Mouse (Mus musculus) inflammation-experienced regulatory T-cells, adult 6 months (primary cell): Measurements from ENCODE around the gene Fam173b. TPM values are rescaled to one million over a fixed set of nuclear protein-coding genes. Genes with fewer than 3 reads are reported as not detected.

Source experiments
- ATAC-seq: one replicate; pipeline ENCODE4 v1.8.0; 2017
- polyA plus RNA-seq, 3 experiments: library from polyadenylated mRNA; unstranded; fragments of 100-300 nt; shearing (Covaris generic); gene quantifications; one replicate each; pipeline ENCODE4 v1.2.1; 2017

Gene Fam173b
- polyA plus RNA-seq, 3 experiments from 2014 or later: 22.1 to 28.3 (median 25.9) TPM

DNA sequence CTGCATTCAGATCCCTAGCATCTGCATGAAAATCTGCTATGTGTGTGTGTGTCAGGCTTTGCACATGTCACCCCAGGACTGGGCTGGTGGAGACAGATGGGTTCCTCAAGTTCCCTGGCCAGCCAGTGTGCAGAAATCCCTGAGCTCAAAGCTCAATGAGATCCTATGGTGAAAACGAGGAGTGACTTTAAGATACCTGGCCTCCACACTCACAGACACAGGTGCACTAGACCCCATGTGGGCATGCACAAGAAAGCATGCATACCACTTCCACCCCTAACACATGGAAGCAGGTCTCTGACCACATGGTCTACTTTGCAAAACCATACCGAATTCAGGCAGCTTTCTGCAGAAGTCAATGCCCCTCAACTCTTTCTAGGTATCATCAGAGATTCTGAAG is 13.9 kb upstream of the Fam173b start:
- ATAC-seq: no peak

DNA sequence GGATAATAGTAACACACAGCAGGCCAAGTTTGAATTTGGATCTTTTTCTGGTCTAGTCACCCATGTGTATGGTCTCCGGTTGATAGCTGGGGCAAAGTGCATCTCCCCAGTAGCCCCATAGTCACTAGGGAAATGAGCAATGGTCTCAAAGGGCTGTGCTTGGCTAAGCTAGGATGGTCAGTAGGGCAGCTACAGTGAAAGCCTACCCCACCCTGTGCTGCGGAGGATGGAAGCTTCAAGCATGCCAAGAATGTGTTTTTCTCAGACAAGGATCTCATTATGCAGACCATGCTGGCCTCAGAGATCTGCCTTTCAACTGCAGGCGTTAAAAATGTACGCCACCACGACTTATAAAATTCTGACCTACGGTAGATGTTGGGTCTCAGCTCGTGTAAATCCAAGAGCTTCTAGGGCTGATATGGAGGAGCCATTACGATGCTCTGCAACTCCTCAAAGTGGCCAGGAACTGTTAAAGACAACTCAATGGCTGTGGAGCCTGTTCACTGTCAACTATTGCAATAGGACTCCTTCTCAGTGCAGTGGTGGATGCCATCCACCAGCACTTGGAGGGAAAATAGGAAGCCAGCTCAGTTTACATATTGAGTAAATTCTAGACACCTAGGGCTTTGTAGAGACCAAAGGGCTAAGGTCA is 12.5 kb upstream of the Fam173b start:
- ATAC-seq: no peak

DNA sequence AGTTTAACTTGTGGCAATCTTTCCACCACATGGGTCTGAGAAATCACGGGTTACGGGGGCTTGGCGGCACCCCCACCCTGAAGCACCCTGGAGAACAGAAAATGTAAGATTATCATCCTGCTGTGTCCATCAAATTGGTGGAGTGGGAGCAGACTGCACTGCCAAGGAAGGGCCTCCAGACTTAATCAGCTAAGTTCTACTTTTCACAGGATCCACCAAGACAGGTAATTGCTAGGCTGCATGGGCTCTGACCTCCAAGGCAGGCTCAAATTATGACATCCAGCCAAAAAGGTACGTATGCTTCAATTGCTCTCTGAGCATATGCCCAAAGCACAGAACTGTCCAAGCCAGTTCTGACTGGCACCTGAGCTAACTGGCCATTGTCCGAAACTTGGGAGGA is 11.5 kb upstream of the Fam173b start:
- ATAC-seq: no peak

DNA sequence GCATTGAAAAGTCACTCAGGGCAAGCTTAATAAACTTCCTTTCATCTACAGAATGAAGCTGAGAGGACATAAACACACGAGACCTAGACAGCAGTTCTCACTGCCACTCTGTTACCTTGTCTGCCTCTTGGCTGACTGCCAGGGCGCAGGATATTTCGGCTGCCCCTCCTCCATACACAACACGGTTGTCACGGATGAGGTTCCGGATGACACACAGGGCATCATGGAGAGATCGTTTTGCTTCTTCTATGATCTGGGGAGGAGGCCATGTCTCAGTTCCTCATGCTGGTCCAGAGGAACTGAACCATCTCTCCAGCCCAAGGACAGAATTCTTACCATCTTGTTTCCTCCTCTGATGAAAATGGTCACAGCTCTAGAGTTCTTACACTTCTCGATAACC is 9.1 kb upstream of the Fam173b start:
- no peak for ATAC-seq

DNA sequence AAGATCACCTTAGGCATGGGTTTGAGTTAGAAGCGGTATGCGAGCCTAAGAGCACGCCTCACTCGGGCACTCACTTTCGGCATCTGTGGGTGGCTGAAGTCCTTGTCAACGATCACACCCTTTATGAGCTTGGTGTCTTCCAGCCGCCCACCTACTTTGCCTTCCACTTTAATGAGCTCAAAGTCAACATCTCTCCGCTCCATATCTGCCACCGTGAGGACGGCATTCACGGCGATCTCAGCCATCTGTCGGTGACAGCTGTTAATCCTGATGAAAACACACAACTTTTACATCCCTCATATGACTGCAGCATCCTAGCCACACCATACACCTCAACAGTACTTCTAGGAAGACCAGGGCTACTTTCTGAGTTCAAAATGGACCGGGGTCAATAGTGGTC is 7.4 kb upstream of the Fam173b start:
- no peak for ATAC-seq

DNA sequence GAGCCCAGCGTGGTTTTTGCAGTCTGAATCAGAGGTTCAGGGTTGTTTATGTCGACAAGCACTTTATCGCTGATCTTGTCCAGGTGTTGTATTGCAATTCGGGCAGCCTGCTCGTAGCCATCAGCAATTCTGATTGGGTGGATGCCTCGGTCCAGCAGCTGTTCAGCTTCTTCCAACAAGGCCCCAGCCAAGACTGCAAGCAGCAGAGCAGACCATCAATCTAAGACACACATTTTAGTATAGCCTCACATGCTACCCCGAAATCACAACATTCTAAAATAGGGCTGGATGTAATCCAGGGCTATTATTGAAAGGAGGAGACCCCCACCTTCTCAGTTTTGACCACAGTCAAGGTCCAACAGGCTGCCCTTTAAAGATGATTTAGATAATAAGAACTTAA is 6.0 kb upstream of the Fam173b start:
- ATAC-seq: no peak

DNA sequence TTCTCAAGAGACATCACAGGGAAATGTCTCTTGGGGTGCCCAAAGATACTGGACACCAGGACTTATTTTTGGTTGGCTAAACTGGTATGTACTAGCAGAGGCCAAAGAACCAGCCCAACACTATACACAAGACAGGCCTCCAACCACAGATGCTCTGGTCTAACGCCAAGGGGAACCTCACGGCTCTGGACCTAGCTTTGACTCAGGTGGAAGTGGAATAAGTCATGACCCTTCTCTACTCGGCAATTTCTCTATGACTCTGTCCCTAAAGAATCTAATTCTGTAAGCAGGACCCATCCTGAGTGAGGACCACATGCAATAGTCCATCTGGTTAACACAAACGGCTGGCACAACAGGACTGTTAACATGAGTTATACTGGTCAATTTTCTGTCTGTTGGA is 1.8 kb upstream of the Fam173b start:
- ATAC-seq: no peak

DNA sequence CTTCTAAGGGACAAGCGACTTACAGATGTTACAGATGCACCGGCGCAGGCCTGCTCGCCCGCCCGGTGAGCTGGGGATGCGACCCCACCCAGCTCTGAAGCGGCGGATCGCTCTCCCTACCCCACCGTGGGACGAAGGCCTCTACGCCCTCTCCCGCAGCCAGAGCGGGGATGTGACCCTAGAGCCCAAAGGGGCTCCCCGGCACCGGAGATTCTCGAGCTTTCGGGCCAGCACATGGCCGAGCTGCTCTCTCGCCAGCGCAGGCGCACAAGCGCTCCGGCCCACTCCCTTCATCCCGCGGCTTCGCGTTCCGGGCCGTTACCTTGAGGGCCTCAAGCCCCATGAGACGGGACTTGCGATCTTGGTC is 390 bp upstream of the Fam173b start:
- ATAC-seq: peak; percentile 46

DNA sequence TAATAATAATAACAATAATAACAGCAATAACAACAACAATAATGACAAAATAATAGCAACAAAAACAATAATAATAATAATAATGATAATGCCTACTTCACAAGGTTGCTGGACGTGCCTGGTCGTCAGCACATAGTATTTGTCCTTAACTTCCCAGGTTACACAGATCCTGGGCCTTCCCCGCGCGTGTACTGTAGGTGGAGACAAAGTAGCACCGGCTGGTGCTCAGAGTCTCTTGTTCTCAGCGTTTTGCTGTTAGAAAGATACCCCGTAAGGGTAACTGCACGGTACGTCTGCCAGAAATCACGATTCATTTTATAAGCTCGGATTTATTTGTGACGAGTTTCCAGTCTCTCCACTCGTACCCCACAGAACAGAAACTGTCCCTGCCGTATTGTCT is 774 bp downstream of the Fam173b start:
- ATAC-seq: peak; percentile 7

DNA sequence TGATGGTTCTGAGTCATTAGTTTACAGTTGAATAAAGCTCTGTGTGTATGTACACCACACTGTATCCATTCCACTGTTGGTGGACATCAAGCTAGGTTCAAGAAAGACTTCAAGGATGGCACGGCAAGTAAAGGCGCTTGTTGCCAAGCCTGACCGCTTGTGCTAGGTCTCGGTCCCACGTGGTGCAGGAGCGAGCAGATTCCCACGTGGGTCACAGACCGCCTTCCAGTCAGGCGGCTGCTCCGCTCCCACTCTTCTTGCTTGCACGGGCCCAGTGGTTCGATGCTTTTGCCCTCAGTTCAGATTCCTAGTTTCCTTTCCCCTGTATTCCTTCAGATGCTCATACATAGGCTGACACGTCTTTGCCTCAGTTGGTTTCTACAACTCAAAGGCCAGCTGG is 1.5 kb downstream of the Fam173b start:
- ATAC-seq: no peak

DNA sequence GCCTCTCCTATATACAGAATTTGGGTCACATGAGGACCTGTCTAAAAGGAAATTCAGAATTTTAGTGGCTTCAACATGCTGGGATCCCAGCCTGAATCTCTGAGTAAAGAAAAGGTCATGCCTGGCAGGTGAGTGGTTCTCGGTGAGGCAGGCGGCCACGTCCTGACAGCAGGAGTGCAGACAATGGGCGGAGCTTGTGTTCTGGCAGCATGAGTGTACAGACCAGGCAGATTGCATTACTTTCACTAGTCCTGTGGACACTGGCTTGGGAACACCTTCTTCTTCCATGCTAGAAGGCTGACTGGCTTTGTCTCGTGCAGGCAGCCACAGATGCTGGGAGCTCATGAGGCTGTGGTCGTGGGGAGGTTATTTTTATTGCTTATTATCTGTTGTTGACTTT is 5.2 kb downstream of the Fam173b start:
- no peak for ATAC-seq

DNA sequence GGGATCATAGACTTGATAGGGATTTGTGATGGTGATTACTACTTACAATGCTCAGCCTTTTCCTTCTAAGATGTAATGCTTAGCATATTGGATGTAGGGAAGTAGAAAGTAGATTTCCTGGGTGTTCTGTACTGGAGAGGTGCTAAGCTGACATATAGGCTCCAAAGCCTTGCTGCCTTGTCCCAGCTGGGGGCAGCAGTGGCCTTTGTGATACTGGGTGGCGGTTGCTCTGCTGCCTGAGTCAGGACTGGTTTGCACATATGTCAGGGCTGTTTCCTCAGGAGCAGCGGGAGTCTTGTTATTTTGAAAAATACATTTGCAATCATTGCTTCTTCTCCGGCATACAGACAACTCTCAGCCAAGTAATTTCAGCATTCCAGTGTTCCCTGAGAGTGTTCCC is 9.4 kb downstream of the Fam173b start:
- ATAC-seq: no peak

DNA sequence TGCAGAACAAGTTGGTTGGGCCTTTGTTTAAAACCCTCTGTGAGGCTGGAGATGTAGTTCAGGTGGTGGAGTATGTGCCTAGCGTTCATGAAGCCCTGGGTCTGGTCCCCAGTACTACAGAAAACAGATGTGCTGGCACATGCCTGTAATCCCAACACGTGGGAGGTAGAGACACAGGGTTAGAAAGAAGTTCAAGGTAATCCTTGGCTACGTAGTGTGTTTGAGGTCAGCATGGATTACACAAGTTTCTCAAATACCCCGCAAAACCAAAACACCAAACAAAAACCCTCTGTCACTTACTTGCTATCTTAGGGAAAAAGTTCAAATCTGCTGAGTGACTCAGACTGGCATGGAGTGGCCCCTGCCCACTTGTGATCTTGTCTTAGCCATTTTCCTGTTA is 10.3 kb downstream of the Fam173b start:
- ATAC-seq: no peak

DNA sequence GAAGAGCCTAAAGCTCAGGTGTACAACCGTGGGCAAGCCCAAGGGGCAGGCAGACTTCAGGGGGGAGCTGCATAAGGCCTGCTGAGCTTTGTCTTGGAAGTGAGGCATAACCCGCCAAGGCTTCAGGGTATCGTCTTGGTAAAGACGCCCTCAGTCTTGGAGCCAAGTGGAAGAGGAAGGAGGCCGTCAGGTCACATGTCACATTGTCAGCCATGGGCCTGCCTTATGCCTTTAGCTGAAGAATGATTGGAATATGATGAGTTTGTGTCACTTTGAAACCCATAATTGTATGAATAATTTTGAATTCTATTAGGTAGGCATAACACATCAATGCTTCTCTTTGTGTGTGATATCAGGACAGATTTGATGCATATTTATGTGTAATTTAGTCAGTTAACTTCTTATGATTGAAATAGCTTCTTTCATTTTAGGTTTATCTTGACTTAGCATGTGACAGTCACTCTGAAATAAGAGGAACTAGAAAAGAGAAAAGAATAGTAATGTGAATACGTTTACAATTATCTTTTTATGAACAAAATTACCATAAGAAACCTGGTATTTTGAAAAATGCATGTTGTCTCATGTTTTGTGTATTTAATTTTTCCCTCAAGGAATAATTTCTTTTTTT is 12.3 kb downstream of the Fam173b start:
- no peak for ATAC-seq

DNA sequence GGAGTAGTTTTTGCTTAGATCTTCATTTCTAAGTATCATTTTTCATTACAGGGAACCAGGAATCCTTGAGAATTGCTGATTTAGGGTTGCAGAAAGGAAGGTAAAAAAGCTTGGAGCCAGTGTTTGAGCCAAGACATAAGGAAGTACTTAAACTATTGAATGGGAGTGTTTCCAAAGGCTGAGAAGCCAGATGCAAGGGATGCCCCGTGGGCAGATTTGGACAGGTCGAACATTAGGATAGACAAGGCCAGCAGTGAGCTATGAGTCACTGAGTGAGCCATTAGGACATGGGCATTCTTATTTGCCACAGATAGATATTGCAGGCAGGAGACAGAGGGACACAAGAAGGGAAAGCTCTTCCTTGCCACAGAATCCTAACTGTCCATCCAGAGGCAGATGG is 13.0 kb downstream of the Fam173b start:
- ATAC-seq: no peak

DNA sequence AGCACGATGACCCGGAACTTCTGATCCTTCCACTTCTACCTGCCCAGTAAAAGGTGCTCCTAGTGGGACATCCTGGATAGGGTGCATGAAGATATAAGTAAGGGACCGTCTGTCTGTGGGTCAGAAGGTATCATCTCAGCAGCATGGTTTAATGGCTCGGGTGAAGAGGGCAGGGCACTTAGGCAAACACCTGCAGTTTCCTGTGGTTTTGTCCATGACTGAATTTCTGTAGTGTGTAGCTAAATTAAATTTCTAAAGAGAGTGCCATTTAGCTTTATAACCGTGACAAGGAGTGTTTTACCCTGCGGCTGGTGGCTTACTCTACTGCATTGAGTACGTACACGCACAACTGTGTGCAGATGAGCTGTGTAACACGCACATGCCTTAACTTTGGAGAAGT is 15.6 kb downstream of the Fam173b start:
- no peak for ATAC-seq

DNA sequence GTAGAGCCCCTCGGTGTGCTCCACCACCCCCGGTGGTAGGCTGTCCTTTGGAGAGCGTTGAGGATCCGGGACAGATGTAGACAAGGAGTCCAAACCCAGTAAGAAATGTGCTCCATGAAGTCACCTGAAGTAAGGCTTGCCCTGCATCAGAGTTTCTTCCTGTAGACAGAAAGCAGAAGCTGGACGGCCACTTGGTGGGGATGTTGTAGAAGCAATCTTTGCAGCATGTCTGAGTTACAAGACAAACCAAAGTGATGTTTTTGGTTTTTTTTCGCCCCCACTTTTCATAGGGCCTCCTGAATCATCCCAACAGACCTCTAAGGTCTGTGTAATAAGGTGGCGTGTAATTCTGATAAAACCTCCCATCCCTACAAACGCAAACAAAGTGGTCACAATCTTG is 17.9 kb downstream of the Fam173b start:
- no peak for ATAC-seq

DNA sequence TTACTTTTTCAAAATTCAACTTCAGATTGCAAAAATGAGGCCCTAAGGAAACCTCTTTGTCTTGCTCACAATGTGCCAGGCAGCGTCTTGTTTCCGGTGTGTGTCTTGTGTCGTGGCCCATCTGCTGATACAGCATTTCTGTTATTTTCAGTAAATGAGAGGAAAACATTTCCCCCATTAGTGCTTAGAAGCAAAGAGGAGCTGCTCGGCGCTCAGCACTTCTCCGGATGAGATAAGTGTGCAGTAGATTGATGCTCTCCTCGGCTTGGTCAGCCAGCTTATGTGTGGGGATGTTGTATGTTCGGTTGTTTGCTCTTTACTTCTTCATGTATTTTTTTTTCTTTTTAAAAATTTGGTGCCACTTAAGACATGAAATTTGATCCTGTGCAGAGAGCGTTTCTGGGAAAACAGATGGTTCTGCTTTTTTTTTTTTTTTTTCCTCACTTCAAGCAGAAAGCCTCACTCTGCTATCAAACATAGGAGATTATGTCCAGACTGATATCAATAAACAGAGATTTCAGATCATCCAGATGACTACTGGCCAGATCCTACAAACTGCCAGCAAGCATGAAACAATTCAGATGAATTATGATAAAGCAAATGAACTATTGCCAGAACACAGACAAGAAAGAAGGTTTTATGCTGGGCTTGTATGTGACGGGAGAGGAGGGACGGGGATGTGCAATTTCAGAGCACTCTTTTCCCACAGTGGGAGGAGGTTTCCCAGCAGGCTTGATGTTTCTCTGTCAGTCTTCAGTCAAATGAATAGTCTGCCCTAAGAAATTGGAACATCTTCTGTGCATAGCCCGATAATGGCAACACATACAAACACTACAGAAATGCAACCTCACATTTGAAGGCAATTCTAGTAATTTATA is 25.9 kb downstream of the Fam173b start:
- no peak for ATAC-seq

DNA sequence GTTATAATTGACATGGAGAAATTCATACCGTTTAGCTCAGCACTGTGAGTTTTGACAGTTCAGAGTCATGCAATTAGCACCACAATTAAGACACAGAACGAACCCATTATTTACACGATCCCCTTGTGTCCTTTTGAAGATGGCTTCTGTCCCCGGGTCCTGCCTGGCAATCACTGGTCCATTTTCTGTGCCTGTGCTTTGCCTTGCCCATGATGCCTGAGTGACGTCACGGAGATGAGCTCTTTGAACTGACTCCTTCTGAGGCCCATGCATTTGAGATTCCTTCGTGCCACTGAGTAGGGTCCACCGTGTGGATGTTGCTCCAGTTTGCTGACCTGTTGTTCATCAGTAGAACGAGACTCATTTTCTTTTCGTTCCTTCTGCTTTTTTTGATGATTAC is 26.5 kb downstream of the Fam173b start:
- ATAC-seq: no peak

DNA sequence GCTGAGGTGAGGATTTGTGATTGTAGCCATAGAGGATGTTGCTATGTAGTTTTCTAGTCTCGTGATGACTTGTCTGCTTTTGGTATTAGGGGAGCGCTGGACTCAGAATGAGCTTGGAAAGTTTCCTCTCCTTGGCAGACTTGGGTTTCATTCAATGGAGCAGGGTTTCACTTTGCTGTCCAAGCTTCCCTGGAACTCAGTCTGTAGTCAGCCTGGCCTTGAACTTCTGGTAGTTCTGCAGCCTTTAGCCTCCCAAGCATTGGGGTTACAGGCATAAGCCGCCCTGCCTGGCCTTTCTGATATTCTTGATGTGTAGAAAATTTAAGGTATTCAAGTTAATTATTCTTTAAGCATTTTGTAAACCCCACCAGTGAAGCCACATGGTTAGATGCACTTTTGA is 27.9 kb downstream of the Fam173b start:
- ATAC-seq: no peak

DNA sequence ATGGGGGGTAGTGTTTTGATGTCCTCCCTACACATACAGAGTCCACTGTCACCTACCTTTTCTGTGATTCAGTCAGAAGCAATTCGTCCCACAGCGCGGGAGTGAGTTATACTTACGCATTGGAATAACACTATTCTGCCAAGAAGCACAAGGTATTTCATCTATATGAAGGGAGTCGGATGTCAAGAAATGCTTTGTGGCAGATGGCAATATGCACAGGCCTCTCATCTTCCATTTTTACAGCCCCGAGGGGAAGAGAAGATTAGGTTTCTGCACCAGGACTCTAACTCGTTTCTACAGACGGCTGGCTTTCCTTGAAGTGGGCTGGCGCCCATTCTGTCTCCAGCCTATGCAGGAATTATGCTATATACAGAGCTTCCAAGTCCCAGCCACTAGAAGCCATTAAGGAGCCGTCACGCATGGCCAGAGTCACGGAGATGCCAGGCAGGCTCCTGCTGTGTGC is 29.8 kb downstream of the Fam173b start:
- no peak for ATAC-seq

DNA sequence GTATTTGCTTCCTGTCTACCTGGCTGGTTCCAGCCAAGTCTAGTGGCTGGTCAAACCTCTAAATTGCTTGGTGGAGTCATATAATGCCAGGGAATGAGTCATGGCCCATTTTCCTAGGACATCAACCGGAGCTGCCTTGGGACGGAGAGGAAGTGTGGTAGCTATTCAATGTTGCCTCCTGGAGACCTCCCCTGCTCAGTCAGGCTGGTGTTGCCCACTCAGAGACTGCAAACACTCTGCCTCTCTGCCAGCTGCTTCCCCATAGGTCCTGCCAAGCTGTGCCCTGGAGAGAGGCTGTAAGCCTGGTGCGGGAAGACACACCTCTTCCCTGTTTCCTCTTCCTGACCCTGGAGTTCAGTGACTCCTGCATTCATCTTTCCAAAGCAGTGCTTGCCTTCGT is 30.8 kb downstream of the Fam173b start:
- ATAC-seq: no peak

DNA sequence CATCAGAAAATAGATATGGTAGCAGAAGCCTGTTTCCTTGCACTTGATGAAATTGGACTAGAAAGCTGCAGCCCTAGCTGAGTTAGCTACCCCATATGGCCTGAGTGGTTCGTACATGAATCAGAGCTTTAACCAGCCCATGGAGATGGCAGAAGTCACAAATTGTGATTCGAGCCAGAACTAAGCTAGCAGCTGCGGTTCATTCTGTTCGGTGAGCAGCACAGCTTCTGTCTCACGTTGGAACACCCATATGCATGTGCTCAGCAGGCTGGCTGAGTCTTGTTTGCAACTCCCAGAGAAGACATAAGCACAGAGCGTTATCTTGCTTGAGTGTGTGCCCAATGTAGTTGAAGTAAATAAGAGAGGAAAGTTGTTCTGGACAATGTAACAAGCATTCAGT is 32.9 kb downstream of the Fam173b start:
- ATAC-seq: no peak

DNA sequence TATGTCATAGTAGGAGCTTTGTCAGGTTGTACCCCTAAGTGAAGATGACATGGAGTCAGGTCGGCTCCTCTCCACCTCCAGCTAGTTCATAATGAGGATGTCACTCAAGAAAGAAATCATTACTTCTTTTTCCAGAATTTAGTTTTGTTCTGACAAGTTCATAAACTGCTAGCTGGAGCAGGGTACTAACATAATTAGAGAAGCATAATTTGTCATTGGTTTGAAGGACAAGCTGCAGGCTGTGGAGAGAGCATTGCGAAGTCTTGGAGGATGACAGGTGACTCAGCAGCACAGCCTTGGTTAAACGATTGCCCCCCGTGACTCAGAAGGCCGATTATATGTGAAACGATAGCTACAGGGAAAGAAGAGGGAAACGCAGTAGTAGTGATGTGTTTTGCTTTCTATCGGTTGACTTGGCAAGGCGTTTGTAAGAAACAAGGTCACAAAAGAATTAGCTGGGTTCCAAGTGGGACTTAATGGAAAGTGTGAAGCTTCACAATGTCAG is 34.5 kb downstream of the Fam173b start:
- ATAC-seq: no peak
